17 mouse cellular contexts compared by ENCODE assay signal in the genomic region with DNA sequence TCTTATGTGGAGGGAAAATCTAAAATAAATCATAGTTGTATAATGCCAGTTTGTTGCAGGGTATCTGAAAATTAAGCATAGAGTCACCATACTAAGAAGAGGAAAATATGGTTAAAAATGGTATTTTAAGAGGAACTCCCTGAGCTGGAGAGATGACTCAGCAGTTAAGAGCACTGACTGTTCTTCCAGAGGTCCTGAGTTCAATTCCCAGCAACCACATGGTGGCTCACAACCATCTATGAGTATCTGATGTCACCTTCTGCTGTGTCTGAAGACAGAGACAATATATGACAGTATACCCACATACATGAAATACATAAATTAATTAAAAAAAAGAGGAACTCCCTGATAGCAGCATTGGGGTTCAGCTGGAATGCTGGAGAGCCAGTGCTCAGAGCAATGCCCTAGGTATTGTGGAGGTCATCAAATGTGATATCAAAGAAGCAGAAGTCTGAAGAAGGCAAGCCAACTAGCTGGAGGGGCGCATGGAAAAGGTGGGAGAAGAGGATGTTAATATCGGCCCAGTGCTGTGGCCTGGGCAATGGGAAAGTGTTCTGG.
"Had no signal": no experiment of that assay in that cellular context is flagged by ENCODE, and none has a peak within 500 bp of the region (broad histone marks: within the 10 kb centered on the region; RNA-seq: fewer than 3 reads in every experiment).

No protein-coding gene starts in this region.

- H3K4me2 ChIP-seq: lung, embryonic 15.5 days; midbrain, embryonic 11.5 days; midbrain, embryonic 13.5 days; midbrain, embryonic 15.5 days; neural tube, embryonic 12.5 days; stomach, embryonic 15.5 days had no signal

- H3K4me1 ChIP-seq: midbrain, embryonic 13.5 days; neural tube, embryonic 12.5 days; stomach, embryonic 15.5 days had no signal

- H3K36me3 ChIP-seq: midbrain, embryonic 15.5 days; neural tube, embryonic 12.5 days; stomach, embryonic 15.5 days had no signal

- ATAC-seq: lung, postnatal 0 days; midbrain, embryonic 13.5 days; midbrain, embryonic 15.5 days had no signal

- H3K4me3 ChIP-seq: lung, embryonic 15.5 days; midbrain, embryonic 13.5 days; midbrain, embryonic 15.5 days; neural tube, embryonic 12.5 days; stomach, embryonic 15.5 days had no signal

- DNase-seq: lung, adult 2 months; lung, postnatal 14 days; lung, postnatal 36 days; right cerebral cortex, postnatal 14 days; thymus, adult 2 months; thymus, postnatal 25 days; thymus, postnatal 4 days had no signal

- H3K9ac ChIP-seq: lung, embryonic 15.5 days; midbrain, embryonic 13.5 days; midbrain, embryonic 15.5 days; neural tube, embryonic 12.5 days; stomach, embryonic 15.5 days had no signal

- H3K9me3 ChIP-seq: lung, embryonic 15.5 days; megakaryocyte, embryonic 14.5 days; midbrain, embryonic 13.5 days; midbrain, embryonic 15.5 days; neural tube, embryonic 12.5 days; stomach, embryonic 15.5 days had no signal

- H3K27me3 ChIP-seq: lung, embryonic 15.5 days; megakaryocyte, embryonic 14.5 days; midbrain, embryonic 13.5 days; midbrain, embryonic 15.5 days; neural tube, embryonic 12.5 days; stomach, embryonic 15.5 days had no signal

- H3K27ac ChIP-seq: lung, embryonic 15.5 days; macrophage; midbrain, embryonic 13.5 days; midbrain, embryonic 15.5 days; neural tube, embryonic 12.5 days; stomach, embryonic 15.5 days; stomach, postnatal 0 days had no signal
